Comparison of ENCODE assay signal across 9 mouse cellular contexts in the genomic region with DNA sequence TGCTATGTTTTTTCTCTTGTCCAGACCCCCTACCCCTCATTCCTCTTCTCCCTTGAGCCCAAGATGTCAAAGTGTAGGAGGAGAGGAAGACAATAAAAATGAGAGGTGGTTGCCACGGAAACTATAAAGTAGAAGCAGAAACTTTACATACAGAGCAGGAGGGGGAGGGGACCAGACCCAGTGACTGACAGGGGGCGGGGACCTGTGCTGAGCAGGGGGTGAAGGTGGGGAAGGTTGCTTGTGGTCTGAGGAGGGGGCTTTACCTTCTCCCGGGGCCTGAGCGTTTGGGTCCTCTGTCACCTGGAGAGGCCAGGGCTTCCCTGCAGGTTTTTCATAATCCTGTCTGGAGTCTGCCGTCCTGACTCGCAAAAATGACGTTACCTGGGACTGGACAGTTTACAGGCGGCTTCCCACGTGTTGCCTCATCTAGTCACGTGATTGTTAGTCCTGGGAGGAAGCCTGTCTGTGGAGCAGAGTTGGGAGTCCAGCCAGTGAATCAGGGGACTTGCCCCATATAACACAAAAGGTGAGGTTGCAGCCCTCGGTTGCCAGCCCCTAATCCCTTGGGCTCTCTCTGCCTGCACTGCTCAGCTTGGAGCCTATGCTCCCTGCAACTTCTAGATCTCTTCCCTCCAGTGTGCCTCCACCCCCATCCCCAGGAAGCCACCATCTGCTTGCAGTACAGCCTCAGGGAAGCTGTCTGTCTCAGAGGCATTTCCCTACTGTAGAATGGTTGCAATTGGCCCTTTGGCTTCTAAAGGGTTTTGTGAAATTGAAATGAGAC. TPM values are rescaled to one million over a fixed set of nuclear protein-coding genes. Genes with fewer than 3 reads are reported as not detected.
DNase-seq lines count a peak whose midpoint lies in the region; ATAC-seq lines count a peak whose summit lies in the region.
"Had no signal": no experiment of that assay in that cellular context is flagged by ENCODE, and none has a peak within 500 bp of the region (broad histone marks: within the 10 kb centered on the region; RNA-seq: fewer than 3 reads in every experiment).

No protein-coding gene starts in this region.

- 4% methylated on average over 11 of the region's 11 CpGs for WGBS in embryonic facial prominence, embryonic 10.5 days
- WGBS in hindbrain, embryonic 13.5 days, result 4% methylated on average over 11 of the region's 11 CpGs
- WGBS in liver, embryonic 12.5 days (ENCODE audit: insufficient replicate concordance), result 17% methylated on average over 11 of the region's 11 CpGs
- WGBS in stomach, embryonic 16.5 days, result 14% methylated on average over 11 of the region's 11 CpGs

- H3K36me3 ChIP-seq in embryonic facial prominence, embryonic 10.5 days (replicated peaks), result no peaks in the 10 kb centered on the region
- H3K36me3 ChIP-seq in hindbrain, embryonic 13.5 days, result no peaks in the 10 kb centered on the region
- H3K36me3 ChIP-seq in liver, embryonic 12.5 days, result no peaks in the 10 kb centered on the region
- H3K36me3 ChIP-seq in stomach, embryonic 16.5 days (ENCODE audit: control insufficient read depth, insufficient read depth, low read length), result no peaks in the 10 kb centered on the region
- H3K36me3 ChIP-seq: lung, embryonic 15.5 days had no signal

- H3K4me1 ChIP-seq in embryonic facial prominence, embryonic 10.5 days, result peaks cover 94% of the 10 kb centered on the region
- H3K4me1 ChIP-seq in hindbrain, embryonic 13.5 days (replicated peaks), result peaks cover 60% of the 10 kb centered on the region
- H3K4me1 ChIP-seq in liver, embryonic 12.5 days, result peaks cover 10% of the 10 kb centered on the region; the same call in 1 of the 2 replicates
- peaks cover 54% of the 10 kb centered on the region for H3K4me1 ChIP-seq in stomach, embryonic 16.5 days (ENCODE audit: control insufficient read depth, insufficient read depth, low read length)

- 0 out of 2 replicates have a peak overlapping the region, but pooled peaks have one; percentile 13 for H3K4me2 ChIP-seq in hindbrain, embryonic 13.5 days
- H3K4me2 ChIP-seq in liver, embryonic 12.5 days, result peak overlapping the region; percentile 23
- H3K4me2 ChIP-seq in stomach, embryonic 16.5 days (ENCODE audit: low read depth, low read length), result peak overlapping the region; percentile 30
- H3K4me2 ChIP-seq: lung, embryonic 15.5 days had no signal

- ATAC-seq in hindbrain, embryonic 13.5 days (ENCODE audit: low FRiP score), result no peak
- peak; percentile 26; the same call in 1 of the 2 replicates for ATAC-seq in liver, embryonic 12.5 days
- 0 out of 2 replicates have a peak, but pooled peaks have one; percentile 7 for ATAC-seq in stomach, embryonic 16.5 days (ENCODE audit: insufficient read depth, low FRiP score)
- ATAC-seq in monocyte, adult 5-6 weeks (replicated peaks; ENCODE audit: insufficient number of reproducible peaks, low FRiP score, low TSS enrichment, poor library complexity, severe bottlenecking), result no peak

- H3K9me3 ChIP-seq in embryonic facial prominence, embryonic 10.5 days, result no peaks in the 10 kb centered on the region
- H3K9me3 ChIP-seq in hindbrain, embryonic 13.5 days, result no peaks in the 10 kb centered on the region
- no peaks in the 10 kb centered on the region for H3K9me3 ChIP-seq in liver, embryonic 12.5 days (replicated peaks)
- H3K9me3 ChIP-seq in stomach, embryonic 16.5 days (replicated peaks; ENCODE audit: control insufficient read depth, low read length), result no peaks in the 10 kb centered on the region
- H3K9me3 ChIP-seq: lung, embryonic 15.5 days had no signal

- peak; percentile 41 to 59 for DNase-seq in lung, adult 18-20 months
- no peak for DNase-seq in lung, postnatal 14 days
- DNase-seq in embryonic facial prominence, embryonic 10.5 days (ENCODE audit: low spot score), result peak; percentile 46
- DNase-seq in spleen, postnatal 36 days (ENCODE audit: low spot score in 2 of 2), result no peak

- peak overlapping the region; percentile 29; the same call in 1 of the 2 replicates for H3K9ac ChIP-seq in hindbrain, embryonic 13.5 days
- no peak overlapping the region for H3K9ac ChIP-seq in liver, embryonic 12.5 days
- peak overlapping the region; percentile 49 for H3K9ac ChIP-seq in stomach, embryonic 16.5 days (ENCODE audit: low read length)
- H3K9ac ChIP-seq: lung, embryonic 15.5 days had no signal

- 0 out of 2 replicates have a peak, but pooled peaks cover 5% of the 10 kb centered on the region for H3K27me3 ChIP-seq in embryonic facial prominence, embryonic 10.5 days (replicated peaks; ENCODE audit: low read depth, poor library complexity, severe bottlenecking)
- peaks cover 18% of the 10 kb centered on the region; the same call in 1 of the 2 replicates for H3K27me3 ChIP-seq in hindbrain, embryonic 13.5 days
- no peaks in the 10 kb centered on the region; the same call in 1 of the 2 replicates for H3K27me3 ChIP-seq in liver, embryonic 12.5 days (replicated peaks)
- H3K27me3 ChIP-seq in stomach, embryonic 16.5 days (ENCODE audit: control insufficient read depth, insufficient read depth, low read length), result no peaks in the 10 kb centered on the region
- H3K27me3 ChIP-seq: lung, embryonic 15.5 days had no signal

- H3K27ac ChIP-seq in embryonic facial prominence, embryonic 10.5 days (replicated peaks), result peak overlapping the region; percentile 63
- peak overlapping the region; percentile 27; the same call in 1 of the 2 replicates for H3K27ac ChIP-seq in hindbrain, embryonic 13.5 days
- H3K27ac ChIP-seq in liver, embryonic 12.5 days, result no peak overlapping the region
- H3K27ac ChIP-seq in stomach, embryonic 16.5 days (ENCODE audit: low read length), result no peak overlapping the region
- H3K27ac ChIP-seq: lung, embryonic 15.5 days had no signal

- peak overlapping the region; percentile 46 for H3K4me3 ChIP-seq in embryonic facial prominence, embryonic 10.5 days
- no peak overlapping the region for H3K4me3 ChIP-seq in hindbrain, embryonic 13.5 days
- 0 out of 2 replicates have a peak overlapping the region, but pooled peaks have one; percentile 2 for H3K4me3 ChIP-seq in liver, embryonic 12.5 days
- no peak overlapping the region for H3K4me3 ChIP-seq in stomach, embryonic 16.5 days (replicated peaks; ENCODE audit: low read length)
- H3K4me3 ChIP-seq: lung, embryonic 15.5 days had no signal

RNA-seq across cellular contexts. Expression of gene Dab2ip, which starts 52.3 kb away (rescaled TPM):
- 34.7 and 35.4 TPM in 2 replicates for polyA plus RNA-seq in embryonic facial prominence, embryonic 10.5 days (2016; fragmentation: Nextera tagmentation; extraction: Ambion mirVana)
- polyA plus RNA-seq in hindbrain, embryonic 13.5 days (2015; fragmentation: Nextera tagmentation; extraction: Ambion mirVana), result 31.2 and 38.8 TPM in 2 replicates
- 8.6 and 13.1 TPM in 2 replicates for polyA plus RNA-seq in liver, embryonic 12.5 days (2016; fragmentation: Nextera tagmentation; extraction: Ambion mirVana)
- polyA plus RNA-seq in stomach, embryonic 16.5 days (2015; fragmentation: Nextera tagmentation; extraction: Ambion mirVana), result 29.2 and 31.2 TPM in 2 replicates
- 4.6 to 23.2 TPM (median 5.5 TPM) in 3 replicates for total RNA-seq in monocyte, adult 5-6 weeks (2017)

Comparison
In these comparisons a context has a peak if more than half of its experiments do, and no peak if none do; other contexts are left out.
1. DNase-seq: peak in lung, adult 18-20 months (2 of 2) and embryonic facial prominence, embryonic 10.5 days (single experiment); none in lung, postnatal 14 days (single experiment) and spleen, postnatal 36 days (0 of 2).
2. H3K27ac ChIP-seq: peak in embryonic facial prominence, embryonic 10.5 days (single experiment) and hindbrain, embryonic 13.5 days (single experiment); none in liver, embryonic 12.5 days (single experiment) and stomach, embryonic 16.5 days (single experiment).
3. H3K4me3 ChIP-seq: peak in embryonic facial prominence, embryonic 10.5 days (single experiment) and liver, embryonic 12.5 days (single experiment); none in hindbrain, embryonic 13.5 days (single experiment) and stomach, embryonic 16.5 days (single experiment).
4. ATAC-seq: peak in liver, embryonic 12.5 days (single experiment) and stomach, embryonic 16.5 days (single experiment); none in hindbrain, embryonic 13.5 days (single experiment) and monocyte, adult 5-6 weeks (single experiment).
5. Peak in every context shown above with its lines, with median percentiles within 50 percentile points of each other: H3K4me2 ChIP-seq.